Mouse (Mus musculus) lung, adult 18-20 months (tissue): ENCODE data around the gene Fkbp2.
A peak's percentile ranks its signal among the peaks of the same experiment; 100 is the strongest.

Experiments
- DNase-seq, 2 experiments: peaks; one replicate each; pipeline ENCODE4 v3.0.0; 2022; ENCODE audit warnings: mixed read lengths in 2 of 2

Gene Fkbp2

GRCm38 (mm10) chr19:6990712-6991111 is 10.4 kb upstream of the Fkbp2 start:
- no peak for DNase-seq

GRCm38 (mm10) chr19:6989251-6989650 is 8.9 kb upstream of the Fkbp2 start:
- peak in 1 of 2 experiments; percentile 24 for DNase-seq

GRCm38 (mm10) chr19:6987904-6988285 is 7.6 kb upstream of the Fkbp2 start:
- DNase-seq = no peak

GRCm38 (mm10) chr19:6987061-6987903 is 7.0 kb upstream of the Fkbp2 start, which contains the start of gene Vegfb:
Vegfb (minus strand) TSS chr19:6987651.
- DNase-seq = peak; percentile 64 to 67

GRCm38 (mm10) chr19:6985951-6986708 is 5.8 kb upstream of the Fkbp2 start:
- DNase-seq = no peak

GRCm38 (mm10) chr19:6985300-6985699 is 5.0 kb upstream of the Fkbp2 start:
- no peak for DNase-seq

GRCm38 (mm10) chr19:6983621-6984020 is 3.3 kb upstream of the Fkbp2 start:
- DNase-seq = no peak

GRCm38 (mm10) chr19:6981465-6981864 is 1.2 kb upstream of the Fkbp2 start:
- DNase-seq = no peak

GRCm38 (mm10) chr19:6979486-6980380 is 568 bp downstream of the Fkbp2 start:
- peak; percentile 100 for DNase-seq

- peak in 1 of 2 experiments; percentile 25 for DNase-seq
These were observed 1.3 kb downstream of the Fkbp2 start for GRCm38 (mm10) chr19:6979001-6979479.

- no peak for DNase-seq
These were observed 1.7 kb downstream of the Fkbp2 start for GRCm38 (mm10) chr19:6978639-6978974.

- DNase-seq = no peak
These were observed 2.3 kb downstream of the Fkbp2 start for GRCm38 (mm10) chr19:6977759-6978638.

- peak; percentile 72 to 80 for DNase-seq
These were observed 4.5 kb downstream of the Fkbp2 start, which contains the start of gene Plcb3 for GRCm38 (mm10) chr19:6975537-6976521. Plcb3 (minus strand) TSS chr19:6976470.

- peak; percentile 82 to 85 for DNase-seq
These were observed 5.8 kb downstream of the Fkbp2 start, which contains the start of gene Ppp1r14b for GRCm38 (mm10) chr19:6974211-6975205. Ppp1r14b (plus strand) TSS chr19:6974968.

GRCm38 (mm10) chr19:6973581-6974190 is 6.6 kb downstream of the Fkbp2 start:
- DNase-seq = no peak

GRCm38 (mm10) chr19:6972247-6972917 is 7.9 kb downstream of the Fkbp2 start:
- no peak for DNase-seq

GRCm38 (mm10) chr19:6971644-6972043 is 8.7 kb downstream of the Fkbp2 start:
- no peak for DNase-seq
